Mouse (Mus musculus): Measurements from ENCODE around the gene Gm21972.

- TF ChIP-seq E2F4 (IDR thresholded peaks at IDR 0.05; ENCODE audit: insufficient replicate concordance, low read depth, low read length) = no peak
- TF ChIP-seq JUND (conservative IDR thresholded peaks at IDR 0.05; ENCODE audit: low read depth, low read length) = no peak
These were observed 42.6 kb downstream of the Gm21972 start for GRCm38 (mm10) chr1:86176066-86176465.

All from CH12.LX (cell line).